Mouse (Mus musculus) cerebellum, adult 9-10 months (tissue): ENCODE measurements around the gene Dynlt1c.
"Not testable (repeated sequence)": the region's sequence is repeated elsewhere in the genome, so short reads cannot be mapped to it uniquely, and the experiment has no call there.

Experiments
- DNase-seq: peaks from one replicate; pipeline ENCODE4 v3.0.0; 2022

Gene Dynlt1c

GRCm38 (mm10) chr17:6656471-6656870, 55.0 kb downstream of the Dynlt1c start:
- DNase-seq = not testable (repeated sequence)

GRCm38 (mm10) chr17:6658801-6659200, 57.3 kb downstream of the Dynlt1c start, which contains the start of gene Sytl3:
TSS of gene Sytl3 (plus strand) at chr17:6659093.
- DNase-seq = not testable (repeated sequence)
